Mouse (Mus musculus) hindlimb bud, embryonic 11.5 days (tissue): ENCODE data around the gene Samd10.

Experiments
- DNase-seq: peaks from one replicate; pipeline ENCODE4 v3.0.0-alpha.2; 2012; ENCODE audit warnings: low read depth, low spot score; ENCODE audit errors: extremely low spot score

Gene Samd10

GRCm38 (mm10) chr2:181592231-181593041 is 6.6 kb downstream of the Samd10 start, which contains the start of gene Zfp512b:
Zfp512b (minus strand) TSS chr2:181592803.
- no peak for DNase-seq

- DNase-seq = no peak
These were observed 7.4 kb downstream of the Samd10 start, which contains the start of gene Prpf6 for GRCm38 (mm10) chr2:181591528-181592085. Prpf6 (plus strand) TSS chr2:181591868.

- no peak for DNase-seq
These were observed 8.5 kb downstream of the Samd10 start for GRCm38 (mm10) chr2:181590471-181590870.

GRCm38 (mm10) chr2:181589732-181590105 is 9.3 kb downstream of the Samd10 start:
- no peak for DNase-seq

GRCm38 (mm10) chr2:181589011-181589731 is 9.8 kb downstream of the Samd10 start:
- DNase-seq = no peak

- no peak for DNase-seq
These were observed 10.7 kb downstream of the Samd10 start for GRCm38 (mm10) chr2:181588229-181588780.

- no peak for DNase-seq
These were observed 11.2 kb downstream of the Samd10 start for GRCm38 (mm10) chr2:181587796-181588195.

GRCm38 (mm10) chr2:181586124-181586523 is 12.9 kb downstream of the Samd10 start:
- no peak for DNase-seq

- no peak for DNase-seq
These were observed 13.5 kb downstream of the Samd10 start for GRCm38 (mm10) chr2:181585506-181585905.

- no peak for DNase-seq
These were observed 14.5 kb downstream of the Samd10 start, which contains the start of gene Uckl1 for GRCm38 (mm10) chr2:181584411-181584942. Uckl1 (minus strand) TSS chr2:181584892.

GRCm38 (mm10) chr2:181583460-181584257 is 15.4 kb downstream of the Samd10 start:
- no peak for DNase-seq

- no peak for DNase-seq
These were observed 16.1 kb downstream of the Samd10 start for GRCm38 (mm10) chr2:181582939-181583338.

- no peak for DNase-seq
These were observed 16.7 kb downstream of the Samd10 start for GRCm38 (mm10) chr2:181582358-181582757.

- DNase-seq = no peak
These were observed 17.5 kb downstream of the Samd10 start for GRCm38 (mm10) chr2:181581402-181582120.

- DNase-seq = peak; percentile 84
These were observed 18.0 kb downstream of the Samd10 start for GRCm38 (mm10) chr2:181581016-181581401.

- no peak for DNase-seq
These were observed 18.8 kb downstream of the Samd10 start for GRCm38 (mm10) chr2:181580131-181580772.

GRCm38 (mm10) chr2:181579681-181580080 is 19.3 kb downstream of the Samd10 start:
- DNase-seq = no peak

GRCm38 (mm10) chr2:181578790-181579618 is 20.0 kb downstream of the Samd10 start:
- no peak for DNase-seq
